Mouse (Mus musculus) heart, postnatal 36 days (tissue): ENCODE measurements around the gene Aqr. TPM values are rescaled to one million over a fixed set of nuclear protein-coding genes. Genes with fewer than 3 reads are reported as not detected.

Experiments used
- DNase-seq, 2 experiments: peaks; one replicate each; pipeline ENCODE4 v3.0.0; 2021 to 2022
- intact Hi-C: fragments of 180-260 bp; cut with DNase I; formaldehyde crosslinking; loops from one replicate; pipeline ENCODE4 v1.15.1; 2025
- microRNA-seq, 2 experiments: library from miRNA; unstranded; fragments of <30 nt; microRNA quantifications; one replicate each; pipeline ENCODE4 v1.2.0; 2021; ENCODE audit warnings: borderline number of aligned reads in 2 of 2
- total RNA-seq, 2 experiments: library from RNA; stranded (reverse); gene quantifications; 2 replicates each; pipeline ENCODE4 v1.2.3; 2021

Gene Aqr
- total RNA-seq, 2 experiments from 2014 or later = 18.1 to 19.3 TPM

GRCm38 (mm10) chr2:114087271-114087670 lies 99.6 kb downstream of the Aqr start:
- intact Hi-C loops = no loop called here
- no peak for DNase-seq

- DNase-seq = no peak
Observed at GRCm38 (mm10) chr2:114071876-114072275, 114.9 kb downstream of the Aqr start.

GRCm38 (mm10) chr2:114066226-114066625 lies 120.6 kb downstream of the Aqr start:
- no peak for DNase-seq
- intact Hi-C loops = no loop called here

More at GRCm38 (mm10) chr2:114071876-114072275, 114.9 kb downstream of the Aqr start:
- intact Hi-C loops = no loop called here

- intact Hi-C loops = no loop called here
- DNase-seq = no peak
Observed at GRCm38 (mm10) chr2:114064004-114064403, 122.8 kb downstream of the Aqr start.

GRCm38 (mm10) chr2:114060071-114060591 lies 126.7 kb downstream of the Aqr start:
- intact Hi-C loops = no loop called here
- no peak for DNase-seq

GRCm38 (mm10) chr2:114059608-114060007 lies 127.2 kb downstream of the Aqr start:
- no peak for DNase-seq
- intact Hi-C loops = loop anchor here (5.0 kb wide), 1 partner anchor 73 kb away; no protein-coding TSS in a partner anchor

- DNase-seq = no peak
- intact Hi-C loops = loop anchor here (5.0 kb wide), 1 partner anchor 74 kb away; no protein-coding TSS in a partner anchor
Observed at GRCm38 (mm10) chr2:114058226-114058796, 128.5 kb downstream of the Aqr start.

- intact Hi-C loops = loop anchor here (5.0 kb wide), 1 partner anchor 75 kb away; no protein-coding TSS in a partner anchor
- DNase-seq = peak; percentile 76 to 84
Observed at GRCm38 (mm10) chr2:114057303-114057853, 129.4 kb downstream of the Aqr start.

GRCm38 (mm10) chr2:114054129-114054528 lies 132.7 kb downstream of the Aqr start:
- peak in 1 of 2 experiments; percentile 38 for DNase-seq

GRCm38 (mm10) chr2:114052696-114053598 lies 133.9 kb downstream of the Aqr start, which contains the start of gene Actc1:
TSS of gene Actc1 (minus strand) at chr2:114053548.
- intact Hi-C loops = no loop called here
- peak; percentile 68 to 69 for DNase-seq

More at GRCm38 (mm10) chr2:114054129-114054528, 132.7 kb downstream of the Aqr start:
- intact Hi-C loops = loop anchor here (2.0 kb wide), 1 partner anchor 73 kb away; no protein-coding TSS in a partner anchor

GRCm38 (mm10) chr2:114051871-114052241 lies 135.0 kb downstream of the Aqr start:
- no peak for DNase-seq
- intact Hi-C loops = no loop called here

Small RNA genes within 50 kb of the gene (microRNA-seq; reads per million reads assigned to microRNA genes)
- gene Mir7002 = 0 reads per million in 2 experiments

Other genes with a start within 250 kb of the Aqr start
- not detected for gene Gjd2, start 173.4 kb downstream of the Aqr start, total RNA-seq
- gene Actc1, start 133.5 kb downstream of the Aqr start, total RNA-seq = over 10,000 TPM; 11,974 to 14,041 TPM
- gene Zfp770, start 14.4 kb upstream of the Aqr start, total RNA-seq = 10 to 100 TPM; 14.6 to 16.3 TPM